Mouse (Mus musculus) hindbrain, embryonic 16.5 days (tissue): Measurements from ENCODE around the gene Apbb2. TPM values are rescaled to one million over a fixed set of nuclear protein-coding genes. Genes with fewer than 3 reads are reported as not detected.

Experiments used
- ATAC-seq: fragments of 200-750 bp; cut with Nextera tagmentation; 2 replicates; pipeline ENCODE4 v1.8.0; 2017; ENCODE audit warnings: moderate TSS enrichment, moderate library complexity
- H3K27ac ChIP-seq: fragments of 300-500 bp; sonication (generic); 2 replicates; pipeline ENCODE4 v1.5.1; 2014; ENCODE audit warnings: low read depth, mild to moderate bottlenecking, control low read depth, low read length, moderate library complexity
- H3K27me3 ChIP-seq: fragments of 300-500 bp; sonication (generic); replicated peaks from 2 replicates; pipeline ENCODE4 v1.6.1; 2014; ENCODE audit warnings: low read length; ENCODE audit not compliant: control insufficient read depth, insufficient read depth
- H3K36me3 ChIP-seq: fragments of 300-500 bp; sonication (generic); 2 replicates; pipeline ENCODE4 v1.6.1; 2014; ENCODE audit warnings: mild to moderate bottlenecking, low read length, moderate library complexity, mixed read lengths; ENCODE audit not compliant: control insufficient read depth, insufficient read depth
- H3K4me1 ChIP-seq: fragments of 300-500 bp; sonication (generic); 2 replicates; pipeline ENCODE4 v1.6.1; 2014; ENCODE audit warnings: low read depth, low read length; ENCODE audit not compliant: control insufficient read depth, insufficient read depth
- H3K4me2 ChIP-seq: fragments of 300-500 bp; sonication (generic); 2 replicates; pipeline ENCODE4 v1.6.1; 2014; ENCODE audit warnings: mild to moderate bottlenecking, low read length, control low read depth, moderate library complexity
- H3K4me3 ChIP-seq: fragments of 300-500 bp; sonication (generic); 2 replicates; pipeline ENCODE4 v1.5.1; 2014; ENCODE audit warnings: mild to moderate bottlenecking, low read length, control low read depth, moderate library complexity
- H3K9ac ChIP-seq: fragments of 300-500 bp; sonication (generic); 2 replicates; pipeline ENCODE4 v1.6.1; 2014; ENCODE audit warnings: low read depth, mild to moderate bottlenecking, control low read depth, low read length, moderate library complexity
- H3K9me3 ChIP-seq: fragments of 300-500 bp; sonication (generic); 2 replicates; pipeline ENCODE4 v1.6.1; 2014; ENCODE audit warnings: mild to moderate bottlenecking, low read length, moderate library complexity; ENCODE audit not compliant: control insufficient read depth
- WGBS: fragments of 180-500 bp; shearing (Covaris S2); extraction: QIAGEN DNeasy Blood & Tissue Kit; methylation state at CpG from one replicate; pipeline ENCODE4 v1.1.7; 2014; 5-methylcytosine and 5-hydroxymethylcytosine counted together
- polyA plus RNA-seq: library from polyadenylated mRNA; unstranded; fragments of >200 nt; fragmentation: Nextera tagmentation; extraction: Ambion mirVana; gene quantifications from 2 replicates; pipeline ENCODE4 v1.2.1, GENCODE M21; 2015

Gene Apbb2
- polyA plus RNA-seq, 1 experiment from 2014 or later: 97.0 TPM

- H3K27me3 ChIP-seq: no peaks in the 10 kb centered on the region
- H3K4me1 ChIP-seq: no peaks in the 10 kb centered on the region; the same call in 1 of the 2 replicates
- no peak for ATAC-seq
- 85% methylated on average over 4 of the region's 4 CpGs for WGBS
- H3K27ac ChIP-seq: no peak overlapping the region
- no peak overlapping the region for H3K4me2 ChIP-seq
- no peak overlapping the region for H3K9ac ChIP-seq
- H3K4me3 ChIP-seq: no peak overlapping the region
- no peaks in the 10 kb centered on the region for H3K36me3 ChIP-seq
- no peaks in the 10 kb centered on the region for H3K9me3 ChIP-seq
These were observed 195.1 kb downstream of the Apbb2 start for GRCm38 (mm10) chr5:66423466-66423865.

- Histone ChIP-seq H3K9me3 (no peaks in the 10 kb centered on the region), H3K27me3 (no peaks in the 10 kb centered on the region), H3K36me3 (no peaks in the 10 kb centered on the region), H3K4me1 (no peaks in the 10 kb centered on the region), H3K9ac (no peak overlapping the region), H3K4me2 (no peak overlapping the region), H3K27ac (no peak overlapping the region), H3K4me3 (no peak overlapping the region)
- no peak for ATAC-seq
- 84% methylated on average over 4 of the region's 4 CpGs for WGBS
These were observed 196.6 kb downstream of the Apbb2 start for GRCm38 (mm10) chr5:66421954-66422353.

GRCm38 (mm10) chr5:66421230-66421629 lies 197.4 kb downstream of the Apbb2 start:
- Histone ChIP-seq H3K9me3 (no peaks in the 10 kb centered on the region), H3K27me3 (no peaks in the 10 kb centered on the region), H3K9ac (no peak overlapping the region), H3K4me2 (no peak overlapping the region), H3K27ac (no peak overlapping the region), H3K4me3 (no peak overlapping the region), H3K4me1 (peaks cover 1% of the 10 kb centered on the region; the same call in 1 of the 2 replicates), H3K36me3 (no peaks in the 10 kb centered on the region)
- WGBS: 90% methylated on average over 15 of the region's 15 CpGs
- ATAC-seq: no peak

GRCm38 (mm10) chr5:66420011-66420410 lies 198.6 kb downstream of the Apbb2 start:
- WGBS: 76% methylated on average over 7 of the region's 7 CpGs
- Histone ChIP-seq H3K9me3 (no peaks in the 10 kb centered on the region), H3K27me3 (no peaks in the 10 kb centered on the region), H3K4me3 (no peak overlapping the region), H3K9ac (no peak overlapping the region), H3K27ac (no peak overlapping the region), H3K4me2 (no peak overlapping the region), H3K4me1 (peaks cover 6% of the 10 kb centered on the region; the same call in 1 of the 2 replicates), H3K36me3 (no peaks in the 10 kb centered on the region)
- no peak for ATAC-seq

- WGBS: 51% methylated on average over 8 of the region's 8 CpGs
These were observed 201.3 kb downstream of the Apbb2 start for GRCm38 (mm10) chr5:66417289-66417688.

GRCm38 (mm10) chr5:66415700-66416543 lies 202.7 kb downstream of the Apbb2 start:
- Histone ChIP-seq H3K9me3 (no peaks in the 10 kb centered on the region), H3K27ac (peak overlapping the region; percentile 31; the same call in 1 of the 2 replicates), H3K27me3 (no peaks in the 10 kb centered on the region), H3K9ac (no peak overlapping the region), H3K36me3 (no peaks in the 10 kb centered on the region), H3K4me2 (no peak overlapping the region), H3K4me1 (peaks cover 6% of the 10 kb centered on the region; the same call in 1 of the 2 replicates), H3K4me3 (no peak overlapping the region)
- 35% methylated on average over 7 of the region's 7 CpGs for WGBS
- ATAC-seq: peak; percentile 71; the same call in 1 of the 2 replicates

More at GRCm38 (mm10) chr5:66417289-66417688, 201.3 kb downstream of the Apbb2 start:
- no peaks in the 10 kb centered on the region for H3K27me3 ChIP-seq
- H3K4me3 ChIP-seq: no peak overlapping the region
- H3K27ac ChIP-seq: 0 out of 2 replicates have a peak overlapping the region, but pooled peaks have one; percentile 12
- no peak overlapping the region for H3K4me2 ChIP-seq
- no peaks in the 10 kb centered on the region for H3K36me3 ChIP-seq
- H3K4me1 ChIP-seq: peaks cover 6% of the 10 kb centered on the region; the same call in 1 of the 2 replicates
- no peak overlapping the region for H3K9ac ChIP-seq
- ATAC-seq: no peak
- H3K9me3 ChIP-seq: no peaks in the 10 kb centered on the region

- Histone ChIP-seq H3K27me3 (no peaks in the 10 kb centered on the region), H3K9me3 (no peaks in the 10 kb centered on the region), H3K36me3 (no peaks in the 10 kb centered on the region), H3K9ac (no peak overlapping the region), H3K4me1 (peaks cover 6% of the 10 kb centered on the region; the same call in 1 of the 2 replicates), H3K4me3 (no peak overlapping the region), H3K4me2 (no peak overlapping the region), H3K27ac (no peak overlapping the region)
- WGBS: 46% methylated on average over 9 of the region's 9 CpGs
- ATAC-seq: peak; percentile 22; the same call in 1 of the 2 replicates
These were observed 203.4 kb downstream of the Apbb2 start for GRCm38 (mm10) chr5:66415033-66415697.

GRCm38 (mm10) chr5:66413402-66413801 lies 205.2 kb downstream of the Apbb2 start:
- no peaks in the 10 kb centered on the region for H3K27me3 ChIP-seq
- H3K4me1 ChIP-seq: peaks cover 6% of the 10 kb centered on the region; the same call in 1 of the 2 replicates
- H3K4me2 ChIP-seq: no peak overlapping the region
- ATAC-seq: no peak
- H3K9me3 ChIP-seq: no peaks in the 10 kb centered on the region
- no peaks in the 10 kb centered on the region for H3K36me3 ChIP-seq
- 43% methylated on average over 5 of the region's 5 CpGs for WGBS
- H3K4me3 ChIP-seq: no peak overlapping the region
- no peak overlapping the region for H3K27ac ChIP-seq
- no peak overlapping the region for H3K9ac ChIP-seq

GRCm38 (mm10) chr5:66412821-66413220 lies 205.8 kb downstream of the Apbb2 start:
- H3K27me3 ChIP-seq: no peaks in the 10 kb centered on the region
- ATAC-seq: no peak
- H3K4me2 ChIP-seq: no peak overlapping the region
- no peaks in the 10 kb centered on the region for H3K36me3 ChIP-seq
- no peak overlapping the region for H3K4me3 ChIP-seq
- H3K4me1 ChIP-seq: peaks cover 6% of the 10 kb centered on the region; the same call in 1 of the 2 replicates
- H3K9me3 ChIP-seq: no peaks in the 10 kb centered on the region
- H3K9ac ChIP-seq: no peak overlapping the region
- 77% methylated on average over 3 of the region's 3 CpGs for WGBS
- H3K27ac ChIP-seq: no peak overlapping the region
